Mouse (Mus musculus) MEL (cell line): ENCODE results near the gene Tmbim1. TPM values are rescaled to one million over a fixed set of nuclear protein-coding genes. Genes with fewer than 3 reads are reported as not detected.

ENCODE experiments used
- DNase-seq: peaks from one replicate; pipeline ENCODE4 v3.0.0; 2011; ENCODE audit warnings: low read depth, low spot score
- H3K27ac ChIP-seq: 2 replicates; pipeline ENCODE4 v1.5.1; 2012; ENCODE audit warnings: low read depth, mild to moderate bottlenecking, control low read depth, low read length, moderate library complexity; ENCODE audit not compliant: control insufficient read depth
- H3K27me3 ChIP-seq, 2 experiments: fragments of 150-350 bp in 1 of 2; sonication (generic) in 1 of 2; 2 replicates each; pipeline ENCODE4 v1.6.1; 2012; ENCODE audit warnings: low read length in 2 of 2, mild to moderate bottlenecking in 2 of 2, improper control_type of control experiment in 1 of 2, moderate library complexity in 1 of 2; ENCODE audit not compliant: insufficient read depth in 2 of 2, control insufficient read depth in 1 of 2
- H3K36me3 ChIP-seq, 2 experiments: 2 replicates each; pipeline ENCODE4 v1.6.1; 2012 to 2014; ENCODE audit warnings: low read length in 2 of 2, improper control_type of control experiment in 1 of 2, inconsistent platforms in 1 of 2, mild to moderate bottlenecking in 1 of 2; ENCODE audit not compliant: insufficient read depth in 2 of 2, control insufficient read depth in 1 of 2
- H3K4me1 ChIP-seq, 2 experiments: fragments of 150-350 bp in 1 of 2; sonication (generic) in 1 of 2; 2 replicates each; pipeline ENCODE4 v1.6.1; 2012; ENCODE audit warnings: low read length in 2 of 2, improper control_type of control experiment in 1 of 2, mild to moderate bottlenecking in 1 of 2; ENCODE audit not compliant: insufficient read depth in 2 of 2, control insufficient read depth in 1 of 2
- H3K4me3 ChIP-seq, 2 experiments: fragments of 150-350 bp in 1 of 2; sonication (generic) in 1 of 2; 2 replicates each; pipeline ENCODE4 v1.5.1; 2012; ENCODE audit warnings: low read depth in 2 of 2, low read length in 2 of 2, mild to moderate bottlenecking in 2 of 2, moderate library complexity in 2 of 2, control low read depth in 1 of 2, improper control_type of control experiment in 1 of 2; ENCODE audit not compliant: control insufficient read depth in 1 of 2, insufficient read depth in 1 of 2
- H3K79me2 ChIP-seq: 2 replicates; pipeline ENCODE4 v1.6.1; 2012; ENCODE audit warnings: mild to moderate bottlenecking, low read length, moderate library complexity; ENCODE audit not compliant: control insufficient read depth, poor library complexity, insufficient read depth
- H3K9ac ChIP-seq: 2 replicates; pipeline ENCODE4 v1.6.1; 2012; ENCODE audit warnings: low read depth, mild to moderate bottlenecking, control low read depth, low read length, moderate library complexity; ENCODE audit not compliant: control insufficient read depth, poor library complexity, severe bottlenecking
- H3K9me3 ChIP-seq: fragments of 150-350 bp; sonication (generic); replicated peaks from 2 replicates; pipeline ENCODE4 v1.6.1; 2012; ENCODE audit warnings: mild to moderate bottlenecking, low read length, improper control_type of control experiment, moderate library complexity; ENCODE audit not compliant: insufficient read depth
- CHD2 ChIP-seq: IDR thresholded peaks from 2 replicates; pipeline ENCODE4 v1.6.1; 2011; ENCODE audit warnings: low read length, improper control_type of control experiment
- ELF1 ChIP-seq: IDR thresholded peaks from 2 replicates; pipeline ENCODE4 v1.6.1; 2014; ENCODE audit warnings: low read depth, mild to moderate bottlenecking, inconsistent platforms, low read length, improper control_type of control experiment, moderate library complexity
- ETS1 ChIP-seq: IDR thresholded peaks from 2 replicates; pipeline ENCODE4 v1.6.1; 2012; ENCODE audit warnings: low read depth, mild to moderate bottlenecking, inconsistent platforms, low read length, improper control_type of control experiment, moderate library complexity
- GABPA ChIP-seq: IDR thresholded peaks from 2 replicates; pipeline ENCODE4 v1.6.1; 2012; ENCODE audit warnings: low read depth, mild to moderate bottlenecking, inconsistent platforms, low read length, improper control_type of control experiment, moderate library complexity
- KAT2A ChIP-seq: conservative IDR thresholded peaks from 2 replicates; pipeline ENCODE4 v1.6.1; 2012; ENCODE audit warnings: low read depth, low read length, improper control_type of control experiment, inconsistent platforms
- MAFK ChIP-seq: IDR thresholded peaks from 2 replicates; pipeline ENCODE4 v1.6.1; 2011; ENCODE audit warnings: low read depth, mild to moderate bottlenecking, low read length, improper control_type of control experiment, borderline replicate concordance
- MAX ChIP-seq: IDR thresholded peaks from 2 replicates; pipeline ENCODE4 v1.6.1; 2011; ENCODE audit warnings: low read length, improper control_type of control experiment
- MEF2A ChIP-seq: IDR thresholded peaks from 2 replicates; pipeline ENCODE4 v1.6.1; 2014; ENCODE audit warnings: low read depth, mild to moderate bottlenecking, inconsistent platforms, low read length, improper control_type of control experiment; ENCODE audit not compliant: poor library complexity, insufficient replicate concordance, severe bottlenecking; ENCODE audit errors: extremely low read depth
- NRF1 ChIP-seq: IDR thresholded peaks from 2 replicates; pipeline ENCODE4 v1.6.1; 2014; ENCODE audit warnings: low read depth, mild to moderate bottlenecking, inconsistent platforms, low read length, improper control_type of control experiment, moderate library complexity; ENCODE audit not compliant: poor library complexity, insufficient read depth, severe bottlenecking
- POLR2A ChIP-seq, 2 experiments: IDR thresholded peaks; 2 replicates each; pipeline ENCODE4 v1.6.1; 2011 to 2012; ENCODE audit warnings: low read length in 2 of 2, mild to moderate bottlenecking in 2 of 2, control low read depth in 1 of 2, improper control_type of control experiment in 1 of 2, low read depth in 1 of 2, moderate library complexity in 1 of 2; ENCODE audit not compliant: control insufficient read depth in 1 of 2, insufficient read depth in 1 of 2, poor library complexity in 1 of 2
- RAD21 ChIP-seq: IDR thresholded peaks from 2 replicates; pipeline ENCODE4 v1.6.1; 2011; ENCODE audit warnings: mild to moderate bottlenecking, low read depth, low read length, improper control_type of control experiment
- SIN3A ChIP-seq: IDR thresholded peaks from 2 replicates; pipeline ENCODE4 v1.6.1; 2012; ENCODE audit warnings: low read length, improper control_type of control experiment, inconsistent platforms
- TAL1 ChIP-seq: IDR thresholded peaks from 2 replicates; pipeline ENCODE4 v1.6.1; 2012; ENCODE audit warnings: mild to moderate bottlenecking, inconsistent platforms, low read length, moderate library complexity, mixed read lengths
- USF1 ChIP-seq: IDR thresholded peaks from 2 replicates; pipeline ENCODE4 v1.6.1; 2014; ENCODE audit warnings: low read depth, mild to moderate bottlenecking, inconsistent platforms, low read length, improper control_type of control experiment, moderate library complexity
- ZC3H11A ChIP-seq: IDR thresholded peaks from 2 replicates; pipeline ENCODE4 v1.6.1; 2012; ENCODE audit warnings: low read depth, mild to moderate bottlenecking, inconsistent platforms, low read length, improper control_type of control experiment
- polyA plus RNA-seq, 2 experiments: library from polyadenylated mRNA; stranded (reverse) in 1 of 2; unstranded in 1 of 2; fragments of >175 nt in 1 of 2; fragments of >200 nt in 1 of 2; gene quantifications; 2 replicates each; pipeline versions ENCODE4 v1.2.1 to v1.2.4; 2012; ENCODE audit warnings: low replicate concordance in 2 of 2, low read depth in 1 of 2; ENCODE audit not compliant: insufficient read length in 2 of 2, insufficient read depth in 1 of 2, missing spikeins in 1 of 2
- total RNA-seq: library from RNA; depleted of rRNA; stranded (reverse); fragments of 300-350 nt; gene quantifications from 2 replicates; pipeline ENCODE4 v1.2.3, GENCODE M21; 2012

Tmbim1 gene
- total and polyA plus RNA-seq, 3 experiments, result 13.0 to 20.8 TPM; not detected in 1

- H3K9me3 ChIP-seq, result no peaks in the 10 kb centered on the region
- no peak overlapping the region for H3K9ac ChIP-seq
- TF ChIP-seq MEF2A, result no peak
- TF ChIP-seq POLR2A (IDR thresholded peaks at IDR 0.05; ENCODE audit: control insufficient read depth in 1 of 2, insufficient read depth in 1 of 2, low read depth in 1 of 2, low read length in 2 of 2, poor library complexity in 1 of 2), result no peak
- no peak for TF ChIP-seq NRF1
- no peak for TF ChIP-seq CHD2
- TF ChIP-seq MAX, result no peak
- TF ChIP-seq RAD21, result no peak
- no peak for TF ChIP-seq SIN3A
- TF ChIP-seq KAT2A, result no peak
- no peak for TF ChIP-seq ELF1
- no peak for TF ChIP-seq ETS1
- TF ChIP-seq TAL1, result no peak
- TF ChIP-seq ZC3H11A, result no peak
- TF ChIP-seq, all 39 proteins: peak for 0
- H3K27me3 ChIP-seq, result no peaks in the 10 kb centered on the region
- no peak overlapping the region for H3K4me3 ChIP-seq
- H3K4me1 ChIP-seq, result peaks cover 12 to 22% of the 10 kb centered on the region in 2 experiments
- peaks cover 0 to 12% of the 10 kb centered on the region in 2 experiments for H3K36me3 ChIP-seq
- H3K79me2 ChIP-seq, result no peaks in the 10 kb centered on the region; the same call in 1 of the 2 replicates
- no peak overlapping the region for H3K27ac ChIP-seq
- DNase-seq, result no peak
Measured at GRCm38 (mm10) chr1:74292331-74293020, 12.9 kb downstream of the Tmbim1 start.

- no peak overlapping the region for H3K27ac ChIP-seq
- H3K36me3 ChIP-seq, result peaks cover 0 to 6% of the 10 kb centered on the region in 2 experiments
- H3K9ac ChIP-seq, result no peak overlapping the region
- no peaks in the 10 kb centered on the region for H3K27me3 ChIP-seq
- H3K9me3 ChIP-seq, result no peaks in the 10 kb centered on the region
- peaks cover 5% of the 10 kb centered on the region in 2 experiments; a peak in 3 of 4 replicates for H3K4me1 ChIP-seq
- no peak overlapping the region for H3K4me3 ChIP-seq
- no peak for DNase-seq
- no peaks in the 10 kb centered on the region for H3K79me2 ChIP-seq
- TF ChIP-seq MAFK, result no peak
- TF ChIP-seq GABPA, result no peak
- no peak for TF ChIP-seq USF1
- no peak for TF ChIP-seq RAD21
- TF ChIP-seq, all 39 proteins: peak for 0
Measured at GRCm38 (mm10) chr1:74290141-74290540, 15.3 kb downstream of the Tmbim1 start.
